Mouse (Mus musculus) midbrain, embryonic 15.5 days (tissue): ENCODE results near the gene Defb25. TPM values are rescaled to one million over a fixed set of nuclear protein-coding genes. Genes with fewer than 3 reads are reported as not detected.

Experiments used
- ATAC-seq: fragments of 200-750 bp; cut with Nextera tagmentation; replicated peaks from 2 replicates; pipeline ENCODE4 v1.8.0; 2017; ENCODE audit warnings: moderate TSS enrichment
- H3K27ac ChIP-seq: fragments of 300-500 bp; sonication (generic); 2 replicates; pipeline ENCODE4 v1.5.1; 2015; ENCODE audit warnings: mild to moderate bottlenecking, inconsistent platforms
- H3K27me3 ChIP-seq: fragments of 300-500 bp; sonication (generic); replicated peaks from 2 replicates; pipeline ENCODE4 v1.6.1; 2015; ENCODE audit warnings: inconsistent platforms
- H3K36me3 ChIP-seq: fragments of 300-500 bp; sonication (generic); replicated peaks from 2 replicates; pipeline ENCODE4 v1.6.1; 2015; ENCODE audit warnings: inconsistent platforms
- H3K4me1 ChIP-seq: fragments of 300-500 bp; sonication (generic); 2 replicates; pipeline ENCODE4 v1.6.1; 2015; ENCODE audit warnings: inconsistent platforms
- H3K4me2 ChIP-seq: fragments of 300-500 bp; sonication (generic); 2 replicates; pipeline ENCODE4 v1.6.1; 2015; ENCODE audit warnings: inconsistent platforms, mild to moderate bottlenecking, moderate library complexity
- H3K4me3 ChIP-seq: fragments of 300-500 bp; sonication (generic); 2 replicates; pipeline ENCODE4 v1.5.1; 2015; ENCODE audit warnings: mild to moderate bottlenecking, inconsistent platforms
- H3K9ac ChIP-seq: fragments of 300-500 bp; sonication (generic); 2 replicates; pipeline ENCODE4 v1.6.1; 2015; ENCODE audit warnings: mild to moderate bottlenecking, inconsistent platforms
- H3K9me3 ChIP-seq: fragments of 300-500 bp; sonication (generic); 2 replicates; pipeline ENCODE4 v1.6.1; 2016; ENCODE audit warnings: inconsistent platforms
- WGBS: fragments of 180-500 bp; shearing (Covaris S2); methylation state at CpG from one replicate; pipeline ENCODE4 v1.1.7; 2015; ENCODE audit warnings: mixed read lengths; 5-methylcytosine and 5-hydroxymethylcytosine counted together
- polyA plus RNA-seq: library from polyadenylated mRNA; unstranded; fragments of >200 nt; fragmentation: Nextera tagmentation; extraction: Ambion mirVana; gene quantifications from 2 replicates; pipeline ENCODE4 v1.2.1, GENCODE M21; 2015

Defb25 gene
- polyA plus RNA-seq, 1 experiment from 2014 or later, result not detected

DNA sequence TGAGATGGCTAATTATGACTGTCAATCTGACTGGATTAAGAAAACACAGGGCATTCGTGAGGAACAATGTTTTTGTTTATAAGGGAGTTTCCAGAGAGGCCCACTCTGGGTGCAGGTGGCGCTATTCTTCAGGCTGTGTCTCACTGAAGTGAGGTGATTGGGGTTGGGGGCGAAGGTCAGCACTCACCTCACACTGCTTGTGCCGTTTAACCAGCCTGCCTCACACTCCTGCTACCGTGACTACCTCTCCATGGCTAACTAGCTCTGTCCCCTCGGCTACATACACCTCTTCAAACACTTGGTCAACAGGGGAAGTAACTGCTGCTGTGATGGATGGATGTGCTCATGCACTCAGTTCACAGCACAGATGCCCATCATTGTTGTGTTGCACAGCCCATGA, 33.8 kb downstream of the Defb25 start:
- no peaks in the 10 kb centered on the region for H3K9me3 ChIP-seq
- H3K4me3 ChIP-seq, result no peak overlapping the region
- no peaks in the 10 kb centered on the region for H3K4me1 ChIP-seq
- H3K9ac ChIP-seq, result no peak overlapping the region
- no peak for ATAC-seq
- no peak overlapping the region for H3K27ac ChIP-seq
- no peak overlapping the region for H3K4me2 ChIP-seq
- H3K36me3 ChIP-seq, result no peaks in the 10 kb centered on the region
- H3K27me3 ChIP-seq, result no peaks in the 10 kb centered on the region
- WGBS, result 54% methylated on average over 6 of the region's 6 CpGs

DNA sequence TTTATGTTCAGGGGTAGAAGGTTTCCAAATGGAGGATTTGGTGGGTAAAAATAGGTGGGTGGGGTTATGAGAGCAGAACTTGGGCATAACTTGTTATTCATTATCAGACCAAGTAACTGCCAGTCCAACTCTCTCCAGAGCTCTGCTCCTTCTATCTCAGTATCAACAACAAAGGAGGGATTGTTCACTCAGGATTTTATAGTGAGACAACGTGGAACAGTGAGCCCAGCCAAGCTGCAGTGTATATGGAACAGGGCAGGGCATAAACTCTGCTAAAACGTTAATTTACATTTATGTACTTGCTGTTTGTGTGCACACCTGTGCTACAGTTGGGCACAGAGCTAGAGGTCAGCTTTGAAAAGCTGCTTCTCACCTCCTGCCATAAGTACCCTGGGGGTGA, 34.4 kb downstream of the Defb25 start:
- Histone ChIP-seq H3K27ac (no peak overlapping the region), H3K4me3 (no peak overlapping the region), H3K9ac (no peak overlapping the region), H3K4me1 (no peaks in the 10 kb centered on the region), H3K27me3 (no peaks in the 10 kb centered on the region), H3K9me3 (no peaks in the 10 kb centered on the region), H3K36me3 (no peaks in the 10 kb centered on the region), H3K4me2 (no peak overlapping the region)
- no peak for ATAC-seq
- WGBS, result 54% methylated on average over 2 of the region's 2 CpGs

DNA sequence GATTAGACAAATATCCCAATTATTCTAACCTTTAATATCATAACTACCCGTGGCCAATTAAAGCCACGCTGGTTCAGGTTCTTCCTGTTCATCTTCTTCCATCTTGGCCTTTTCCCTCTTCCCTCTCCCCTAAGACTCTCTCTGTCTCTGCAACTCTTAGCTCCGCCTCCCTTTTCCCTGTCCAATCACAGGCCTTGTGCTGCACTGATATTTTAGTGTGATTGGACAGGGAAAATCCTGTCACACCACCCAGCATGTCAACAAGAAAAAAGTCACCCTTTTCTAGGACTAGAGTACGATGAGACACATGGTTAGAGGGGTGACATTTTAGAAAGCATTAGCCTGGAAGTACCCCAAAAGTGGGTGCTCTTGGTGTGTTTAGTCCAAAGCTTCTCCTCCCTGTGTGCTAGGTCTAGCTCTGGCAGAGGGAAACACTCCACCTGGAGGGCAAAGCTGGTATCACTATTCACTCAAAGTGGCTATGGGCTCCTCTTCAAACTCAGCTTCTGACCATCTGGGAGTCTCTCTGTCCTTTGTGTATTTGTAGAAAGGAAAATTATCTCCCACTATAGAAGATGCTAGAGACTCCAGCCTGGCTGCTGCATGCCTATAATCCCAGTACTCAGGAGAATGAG, 35.8 kb downstream of the Defb25 start:
- Histone ChIP-seq H3K27me3 (no peaks in the 10 kb centered on the region), H3K4me3 (no peak overlapping the region), H3K9ac (no peak overlapping the region), H3K4me2 (no peak overlapping the region), H3K4me1 (no peaks in the 10 kb centered on the region), H3K27ac (no peak overlapping the region), H3K36me3 (no peaks in the 10 kb centered on the region), H3K9me3 (no peaks in the 10 kb centered on the region)
- ATAC-seq, result no peak
- 79% methylated on average over 4 of the region's 4 CpGs for WGBS

DNA sequence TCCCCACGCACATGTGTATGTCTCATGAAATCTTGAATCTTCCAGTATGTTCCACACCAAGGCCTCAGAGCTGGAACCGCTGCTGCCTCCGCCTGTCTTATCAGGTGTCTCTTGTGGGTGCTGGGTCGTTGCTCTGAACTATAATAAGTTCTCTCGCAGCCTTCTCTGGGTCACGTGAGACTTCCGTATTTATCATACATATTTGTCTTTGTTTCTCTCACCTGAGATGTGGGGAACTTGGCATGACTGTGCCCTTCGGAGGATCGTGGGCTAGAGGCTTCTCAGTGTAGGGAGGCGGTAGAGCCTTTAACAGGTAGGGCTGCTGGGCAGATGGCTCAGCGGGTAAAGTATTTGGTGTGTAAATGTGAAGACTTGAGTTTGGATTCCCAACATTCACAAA, 42.2 kb downstream of the Defb25 start:
- Histone ChIP-seq H3K27ac (no peak overlapping the region), H3K9ac (no peak overlapping the region), H3K36me3 (no peaks in the 10 kb centered on the region), H3K4me1 (no peaks in the 10 kb centered on the region), H3K4me2 (no peak overlapping the region), H3K4me3 (no peak overlapping the region), H3K27me3 (no peaks in the 10 kb centered on the region), H3K9me3 (no peaks in the 10 kb centered on the region)
- WGBS, result 90% methylated on average over 11 of the region's 11 CpGs
- ATAC-seq, result no peak

DNA sequence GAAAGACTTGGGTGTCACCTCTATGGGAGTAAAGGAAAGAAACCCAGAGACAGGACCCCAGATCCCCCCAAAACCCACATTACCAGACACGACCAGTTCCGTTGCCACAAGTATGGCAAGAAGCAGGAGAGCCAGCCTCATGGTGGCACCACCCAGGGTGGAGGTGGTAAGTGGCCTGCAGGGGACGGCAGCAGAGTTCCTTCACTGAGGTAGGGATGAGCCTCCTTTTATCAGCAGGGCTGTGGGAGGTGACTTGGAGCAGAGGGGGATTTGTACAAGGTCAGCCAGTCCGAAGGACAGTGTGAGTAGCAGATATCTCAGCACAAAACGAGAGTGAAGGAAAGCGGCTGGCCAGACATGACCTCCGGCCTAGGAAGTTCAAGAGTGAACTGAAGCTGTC, 42.7 kb downstream of the Defb25 start, which contains the start of gene Defb19:
Defb19 (minus strand) TSS at position 206 of the 400 bp plus-strand sequence.
- 74% methylated on average over 7 of the region's 7 CpGs for WGBS
- Histone ChIP-seq H3K9ac (no peak within 1 kb of the TSS), H3K27me3 (no peaks in the 10 kb centered on the region), H3K27ac (no peak within 1 kb of the TSS), H3K36me3 (no peaks in the 10 kb centered on the region), H3K4me3 (no peak within 1 kb of the TSS), H3K4me2 (no peak within 1 kb of the TSS), H3K9me3 (no peaks in the 10 kb centered on the region), H3K4me1 (no peaks in the 10 kb centered on the region)
- no peak for ATAC-seq

DNA sequence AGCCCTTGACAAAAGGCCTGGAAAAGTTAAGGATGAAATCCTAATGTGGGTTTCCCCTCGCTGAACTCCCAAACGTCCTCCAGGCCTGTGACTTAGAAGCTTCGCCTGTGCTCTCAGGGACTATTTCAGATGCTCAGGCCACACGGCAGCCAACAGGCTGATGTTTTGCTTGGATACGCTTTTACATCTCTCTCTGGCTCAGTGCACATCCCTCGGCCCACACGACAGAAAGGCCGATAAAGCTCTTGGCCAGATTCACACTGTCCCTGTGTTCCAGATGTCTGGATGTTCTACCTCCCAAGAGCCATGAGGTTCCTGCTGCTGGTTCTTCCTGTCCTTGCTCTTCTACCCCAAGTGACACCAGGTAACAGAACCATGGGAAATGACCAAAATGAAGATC, 49.4 kb downstream of the Defb25 start:
- no peak overlapping the region for H3K4me3 ChIP-seq
- H3K27ac ChIP-seq, result no peak overlapping the region
- ATAC-seq, result no peak
- no peak overlapping the region for H3K4me2 ChIP-seq
- H3K9me3 ChIP-seq, result no peaks in the 10 kb centered on the region
- H3K4me1 ChIP-seq, result no peaks in the 10 kb centered on the region
- H3K27me3 ChIP-seq, result no peaks in the 10 kb centered on the region
- H3K9ac ChIP-seq, result no peak overlapping the region
- H3K36me3 ChIP-seq, result no peaks in the 10 kb centered on the region
- 88% methylated on average over 8 of the region's 8 CpGs for WGBS

Other genes starting within 250 kb of the Defb25 start
- 49.4 and 51.0 TPM in 2 replicates for gene Nrsn2, start 246.4 kb downstream of the Defb25 start, polyA plus RNA-seq
- 15.4 and 17.0 TPM in 2 replicates for gene Sox12, start 225.0 kb downstream of the Defb25 start, polyA plus RNA-seq
- gene Zcchc3, start 208.0 kb downstream of the Defb25 start, polyA plus RNA-seq, result 18.0 and 20.2 TPM in 2 replicates
- gene 6820408C15Rik, start 207.5 kb downstream of the Defb25 start, polyA plus RNA-seq, result 1.9 and 2.5 TPM in 2 replicates
- not detected in 2 replicates for gene Defb23, start 158.4 kb downstream of the Defb25 start, polyA plus RNA-seq
- not detected in 2 replicates for gene Defb20, start 146.0 kb downstream of the Defb25 start, polyA plus RNA-seq
- gene Defb22, start 132.9 kb downstream of the Defb25 start, polyA plus RNA-seq, result not detected in 2 replicates
- gene Defb26, start 111.4 kb downstream of the Defb25 start, polyA plus RNA-seq, result not detected in 2 replicates
- gene Defb28, start 104.8 kb downstream of the Defb25 start, polyA plus RNA-seq, result not detected in 2 replicates
- gene Defb29, start 83.0 kb downstream of the Defb25 start, polyA plus RNA-seq, result not detected in 2 replicates
- gene Gm17416, start 53.7 kb downstream of the Defb25 start, polyA plus RNA-seq, result not detected in 2 replicates
- gene Defb21, start 50.3 kb downstream of the Defb25 start, polyA plus RNA-seq, result not detected in 2 replicates
- not detected in 2 replicates for gene Defb19, start 42.7 kb downstream of the Defb25 start, polyA plus RNA-seq
- not detected in 2 replicates for gene Defb45, start 23.7 kb downstream of the Defb25 start, polyA plus RNA-seq
- gene Defb36, start 18.7 kb downstream of the Defb25 start, polyA plus RNA-seq, result not detected in 2 replicates
- 0.30 and 0.40 TPM in 2 replicates for gene Rem1, start 3.9 kb upstream of the Defb25 start, polyA plus RNA-seq
- 178 and 186 TPM in 2 replicates for gene H13, start 46.4 kb upstream of the Defb25 start, polyA plus RNA-seq
- 33.7 and 34.3 TPM in 2 replicates for gene Mcts2, start 64.0 kb upstream of the Defb25 start, polyA plus RNA-seq
- 30.7 and 33.7 TPM in 2 replicates for gene Id1, start 113.2 kb upstream of the Defb25 start, polyA plus RNA-seq
- 5.2 and 6.4 TPM in 2 replicates for gene Cox4i2, start 131.1 kb upstream of the Defb25 start, polyA plus RNA-seq
- gene Bcl2l1, start 208.7 kb upstream of the Defb25 start, polyA plus RNA-seq, result 195 and 197 TPM in 2 replicates
- gene Tpx2, start 224.9 kb upstream of the Defb25 start, polyA plus RNA-seq, result 12.9 and 14.6 TPM in 2 replicates